Mouse (Mus musculus) fat pad, adult 2 months (tissue): ENCODE measurements around the gene Urad.

Experiments
- DNase-seq: peaks from one replicate; pipeline ENCODE4 v3.0.0-alpha.2; 2011; ENCODE audit warnings: low read depth, low spot score; ENCODE audit errors: extremely low read depth

The Urad gene

DNA sequence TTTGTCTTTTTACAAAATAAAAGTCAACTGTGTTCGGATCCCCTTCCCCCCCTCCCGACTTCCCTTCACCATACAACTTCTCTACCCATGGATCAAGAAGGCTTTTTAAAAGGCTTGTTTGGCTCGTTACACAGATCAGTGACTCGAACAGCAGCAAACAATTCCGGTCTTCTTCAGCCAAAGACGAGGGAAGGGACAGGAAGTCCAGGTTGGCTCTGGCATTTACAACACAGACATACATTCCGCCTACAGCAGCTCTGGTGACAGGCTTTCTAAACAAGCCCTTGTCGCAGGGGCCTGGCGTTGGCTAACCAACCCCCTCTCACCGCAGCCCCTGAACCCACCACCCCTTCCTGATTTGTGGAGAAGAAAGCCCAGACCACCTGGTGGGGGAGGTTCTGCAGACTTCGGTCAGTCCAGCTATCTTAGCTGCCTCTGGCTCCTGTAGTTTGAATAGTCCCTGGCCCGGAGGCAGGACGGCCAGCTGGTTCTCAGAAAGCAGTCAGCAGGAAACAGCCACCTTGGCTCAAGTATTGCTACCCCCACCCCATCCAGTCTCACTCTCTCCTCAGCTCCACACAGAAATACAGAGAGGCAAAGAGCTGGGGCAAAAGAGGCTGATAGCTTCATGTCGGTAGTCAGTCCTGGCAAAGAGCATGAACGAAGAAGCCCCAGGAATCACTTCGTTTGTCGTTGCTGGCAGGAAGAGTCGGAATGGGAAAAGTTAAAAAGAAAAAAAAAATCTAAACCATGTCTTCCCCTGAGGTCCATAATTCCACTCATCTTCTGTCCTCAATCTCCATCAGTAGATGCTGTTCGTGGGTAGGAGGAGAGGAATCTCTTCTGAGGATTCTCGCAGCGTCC, 21.1 kb downstream of the Urad start:
- DNase-seq = no peak

GRCm38 (mm10) chr5:147300001-147300363, 22.3 kb downstream of the Urad start:
- DNase-seq = no peak

GRCm38 (mm10) chr5:147299255-147300000, 22.8 kb downstream of the Urad start:
- DNase-seq = no peak

GRCm38 (mm10) chr5:147297249-147297648, 25.0 kb downstream of the Urad start:
- DNase-seq = no peak

- DNase-seq = no peak
Observed at GRCm38 (mm10) chr5:147294121-147294520, 28.1 kb downstream of the Urad start.

DNA sequence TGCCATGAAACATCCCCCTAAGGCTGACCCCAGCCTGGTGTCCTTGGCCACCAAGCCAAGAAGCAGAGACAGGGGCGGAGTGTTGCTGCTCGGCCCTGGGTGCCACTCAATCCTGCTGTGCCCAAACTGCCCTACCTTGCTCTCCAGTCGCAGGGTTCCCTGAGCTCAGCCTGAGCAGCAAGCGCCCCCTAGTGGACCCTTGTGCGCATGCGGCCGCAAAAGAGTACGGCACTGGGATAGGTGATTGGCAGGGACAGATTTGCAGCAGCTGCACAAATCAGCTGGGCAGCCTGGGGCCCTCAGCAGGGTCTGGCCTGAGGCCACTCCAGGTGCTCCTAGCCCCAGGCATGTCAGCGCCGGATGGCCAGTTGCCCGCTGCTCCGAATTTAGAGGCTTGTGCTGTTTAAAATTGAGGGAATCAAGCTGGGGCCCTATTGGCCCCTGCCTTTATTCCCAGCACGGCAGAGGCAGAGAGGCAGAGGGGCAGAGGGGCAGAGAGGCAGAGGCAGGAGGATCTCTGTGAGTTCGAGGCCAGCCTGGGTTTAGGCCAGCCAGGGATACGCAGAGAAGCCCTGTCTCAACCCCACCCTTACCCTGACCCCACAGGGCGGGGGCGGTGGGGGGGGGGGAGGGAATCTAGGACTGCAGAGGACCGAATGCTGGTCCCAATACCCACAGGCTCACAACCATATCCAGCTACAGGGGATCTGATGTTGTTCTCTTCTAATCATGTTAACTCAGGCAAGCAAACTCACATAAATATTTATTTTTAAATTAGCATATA, 28.9 kb downstream of the Urad start:
- DNase-seq = no peak

DNA sequence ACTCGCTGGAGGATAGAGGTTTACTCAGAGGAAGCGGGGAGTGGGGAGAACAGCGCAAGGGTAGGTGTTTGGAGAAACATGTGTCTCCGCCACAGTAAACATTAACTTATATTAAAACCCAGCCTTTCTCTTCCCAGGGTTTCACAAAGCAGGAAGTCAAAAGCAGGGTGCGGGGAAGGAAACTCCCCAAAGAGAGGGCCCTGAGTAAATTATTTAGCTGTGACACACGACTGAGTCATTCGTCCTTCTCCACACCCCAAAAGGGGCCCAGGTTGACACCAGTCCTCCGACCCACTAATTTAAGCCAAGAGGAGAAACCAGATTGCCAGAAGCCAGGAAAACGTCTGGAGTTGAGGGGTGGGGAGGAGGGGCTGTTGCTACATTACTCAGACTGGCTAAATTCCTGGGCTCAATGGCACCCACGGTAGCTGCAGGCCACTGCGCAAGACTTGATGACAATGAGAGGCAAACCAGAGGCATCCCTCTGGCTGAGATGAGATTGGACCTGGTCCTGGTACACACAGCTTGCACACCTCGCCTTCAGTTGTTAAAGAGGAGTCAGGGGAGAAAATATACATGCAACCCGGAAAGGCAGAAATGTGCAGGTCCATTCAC, 29.6 kb downstream of the Urad start:
- DNase-seq = no peak

DNA sequence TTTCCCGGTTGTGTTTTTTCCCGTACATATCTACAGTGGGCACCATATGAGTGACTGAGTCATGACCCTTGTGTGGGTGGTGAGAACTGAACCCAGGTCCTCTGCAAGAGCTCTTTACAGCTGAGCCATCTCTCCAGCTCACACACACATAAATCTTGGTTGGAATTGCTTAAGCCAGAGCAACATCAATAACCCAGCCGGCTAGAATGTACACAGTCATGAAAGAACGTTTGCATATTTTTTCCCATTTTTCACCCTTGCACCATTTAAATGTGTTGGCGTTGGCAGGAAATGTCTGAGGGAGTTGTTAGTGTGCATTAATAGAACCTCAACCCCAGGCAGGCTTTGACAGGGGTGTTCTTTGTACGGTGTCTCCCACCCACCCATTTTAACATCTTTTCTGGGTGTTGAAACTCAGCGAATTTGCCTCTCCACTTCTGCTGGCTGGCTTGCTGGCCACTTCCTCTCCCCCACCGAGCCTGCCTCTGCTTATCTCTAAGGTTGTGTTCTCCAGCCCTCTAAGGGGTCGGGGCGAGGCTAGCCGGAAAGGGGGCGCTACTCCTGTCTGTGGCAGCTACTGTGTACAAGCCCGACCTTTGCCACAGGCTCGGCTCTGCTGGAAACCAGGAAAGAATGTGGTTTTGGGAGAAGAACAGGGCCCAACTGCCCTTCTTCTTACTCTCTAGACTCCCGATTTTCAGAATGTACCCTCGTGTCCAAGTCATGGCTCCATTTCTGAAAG, 30.3 kb downstream of the Urad start:
- no peak for DNase-seq

DNA sequence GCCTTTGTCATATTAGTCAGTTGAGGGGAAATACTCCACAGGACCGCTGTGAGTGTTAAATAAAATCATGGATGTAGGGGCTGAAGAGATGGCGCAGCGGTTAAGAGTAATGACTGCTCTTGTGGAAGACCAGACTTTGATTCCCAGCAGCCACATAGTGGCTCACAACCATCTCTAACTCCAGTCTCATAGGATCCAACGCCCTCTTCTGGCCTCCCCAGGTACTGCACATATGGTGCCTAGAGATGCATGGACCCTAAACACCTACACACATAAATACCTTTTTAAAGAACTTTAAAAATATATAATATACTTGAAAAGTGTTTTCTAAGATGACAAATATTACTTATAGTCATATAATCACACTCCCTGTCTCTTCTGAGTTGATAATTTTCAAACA, 37.9 kb downstream of the Urad start:
- DNase-seq = no peak

DNA sequence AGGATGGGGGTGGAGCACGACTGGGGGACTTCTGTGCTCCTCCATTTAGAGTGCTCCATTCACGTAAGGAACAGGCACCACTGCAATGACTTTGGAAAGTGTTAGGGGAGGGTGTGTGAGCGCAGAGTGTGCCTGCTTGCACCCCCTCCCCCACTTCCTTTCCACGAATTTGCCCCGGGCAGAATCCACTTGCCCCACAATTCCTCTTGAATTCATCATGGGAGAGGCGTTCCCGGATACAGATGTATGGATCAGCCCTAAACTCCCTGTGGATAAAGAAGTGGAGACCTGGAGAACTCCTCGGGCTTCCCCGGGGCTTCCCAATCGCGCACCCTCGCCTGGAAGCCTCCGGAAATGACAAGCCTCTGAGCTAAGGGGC, 44.7 kb downstream of the Urad start:
- no peak for DNase-seq

GRCm38 (mm10) chr5:147276701-147277546, 45.3 kb downstream of the Urad start:
- DNase-seq = no peak

DNA sequence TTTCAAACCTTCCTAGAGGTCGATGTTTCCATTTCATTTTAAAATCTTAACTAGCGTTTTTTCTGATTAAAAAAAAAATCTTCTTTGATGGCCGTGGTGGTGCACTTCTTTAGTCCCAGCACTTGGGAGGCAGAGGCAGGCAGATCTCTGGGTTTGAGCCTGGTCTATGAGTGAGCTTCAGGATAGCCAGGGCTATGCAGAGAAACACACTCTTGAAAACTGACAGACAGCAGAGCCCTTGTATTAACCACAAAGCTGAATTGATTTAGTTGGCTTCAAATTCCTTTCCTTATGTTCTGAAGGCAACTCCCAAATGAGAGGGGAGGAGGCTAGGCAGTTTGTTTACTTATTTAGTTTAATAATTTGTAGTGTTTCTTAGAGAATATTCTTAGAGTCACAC, 46.5 kb downstream of the Urad start:
- no peak for DNase-seq

DNA sequence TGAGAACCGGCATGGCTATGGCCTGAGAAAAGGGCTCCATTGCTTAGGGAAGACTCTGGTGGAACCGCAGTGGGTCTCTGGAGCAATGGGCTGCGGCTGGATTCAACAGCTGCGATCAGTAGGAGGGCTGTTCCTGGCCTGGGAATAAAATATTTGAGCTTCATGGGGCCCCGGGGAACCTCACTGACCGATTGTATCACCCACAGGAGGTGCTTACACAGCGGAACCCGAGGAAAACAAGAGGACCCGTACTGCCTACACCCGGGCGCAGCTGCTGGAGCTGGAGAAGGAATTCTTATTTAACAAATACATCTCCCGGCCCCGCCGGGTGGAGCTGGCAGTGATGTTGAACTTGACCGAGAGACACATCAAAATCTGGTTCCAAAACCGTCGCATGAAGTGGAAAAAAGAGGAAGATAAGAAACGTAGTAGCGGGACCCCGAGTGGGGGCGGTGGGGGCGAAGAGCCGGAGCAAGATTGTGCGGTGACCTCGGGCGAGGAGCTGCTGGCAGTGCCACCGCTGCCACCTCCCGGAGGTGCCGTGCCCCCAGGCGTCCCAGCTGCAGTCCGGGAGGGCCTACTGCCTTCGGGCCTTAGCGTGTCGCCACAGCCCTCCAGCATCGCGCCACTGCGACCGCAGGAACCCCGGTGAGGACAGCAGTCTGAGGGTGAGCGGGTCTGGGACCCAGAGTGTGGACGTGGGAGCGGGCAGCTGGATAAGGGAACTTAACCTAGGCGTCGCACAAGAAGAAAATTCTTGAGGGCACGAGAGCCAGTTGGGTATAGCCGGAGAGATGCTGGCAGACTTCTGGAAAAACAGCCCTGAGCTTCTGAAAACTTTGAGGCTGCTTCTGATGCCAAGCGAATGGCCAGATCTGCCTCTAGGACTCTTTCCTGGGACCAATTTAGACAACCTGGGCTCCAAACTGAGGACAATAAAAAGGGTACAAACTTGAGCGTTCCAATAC, 47.8 kb downstream of the Urad start:
- no peak for DNase-seq

- no peak for DNase-seq
Observed at GRCm38 (mm10) chr5:147272808-147273345, 49.4 kb downstream of the Urad start.

DNA sequence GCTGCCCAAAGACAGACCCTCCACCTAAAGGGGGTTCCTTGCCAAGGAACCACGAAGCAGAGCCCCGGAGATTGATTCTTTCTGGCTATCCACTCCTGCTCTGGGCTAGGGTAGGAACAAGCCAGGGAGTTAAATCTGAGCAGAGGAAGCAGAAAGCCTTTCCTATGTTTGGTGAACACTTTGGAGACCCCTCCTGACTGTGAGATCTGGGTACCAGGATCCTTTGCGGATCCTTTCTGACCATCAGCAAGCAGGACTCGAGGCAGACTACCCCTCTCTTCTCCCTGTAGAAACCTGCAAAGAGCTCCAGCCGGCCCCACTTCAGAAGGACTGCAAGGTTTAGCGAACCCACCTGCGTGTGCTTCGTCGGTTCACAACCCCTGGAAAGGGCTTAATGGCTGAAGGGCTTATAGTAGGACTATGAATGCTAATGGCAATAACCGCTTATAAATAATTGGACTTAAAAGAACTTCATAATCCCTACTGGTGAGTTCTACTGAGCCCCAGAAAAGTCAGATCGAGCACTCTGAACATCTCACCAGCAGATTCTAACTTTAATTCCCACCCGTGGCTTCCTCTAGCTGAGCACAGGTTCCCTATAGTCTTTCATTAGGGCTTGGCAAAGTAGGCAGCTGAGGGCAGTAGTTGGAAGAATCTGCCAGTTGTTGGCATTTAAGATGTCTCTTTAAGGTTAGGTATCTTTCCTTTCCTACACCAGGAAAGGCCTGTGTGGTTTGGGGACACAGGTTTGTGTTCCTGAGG, 50.0 kb downstream of the Urad start:
- no peak for DNase-seq

GRCm38 (mm10) chr5:147270673-147271655, 51.3 kb downstream of the Urad start:
- no peak for DNase-seq
